Mouse (Mus musculus): ENCODE results near the gene Gm3604. TPM values are rescaled to one million over a fixed set of nuclear protein-coding genes. Genes with fewer than 3 reads are reported as not detected.
"Not testable (repeated sequence)": the region's sequence is repeated elsewhere in the genome, so short reads cannot be mapped to it uniquely, and the experiment has no call there.

Gene Gm3604
- 2.3 and 4.4 TPM in 2 replicates for polyA plus RNA-seq (2016; fragmentation: Nextera tagmentation; extraction: Ambion mirVana)

GRCm38 (mm10) chr13:62382952-62383351, at the start of gene Gm3604:
TSS of gene Gm3604 (minus strand) at chr13:62383177.
- not testable (repeated sequence) for H3K4me1 ChIP-seq (replicated peaks); H3K36me3 ChIP-seq; H3K27me3 ChIP-seq (ENCODE audit: insufficient read depth, poor library complexity, severe bottlenecking)
- Histone ChIP-seq H3K9me3 (peaks cover 37% of the 10 kb centered on the region), H3K27ac (peak within 1 kb of the TSS; percentile 67), H3K4me3 (peak within 1 kb of the TSS; percentile 51)
- peak; percentile 32 for DNase-seq (ENCODE audit: low spot score)
- 13% methylated on average over 13 of the region's 13 CpGs for WGBS

DNA sequence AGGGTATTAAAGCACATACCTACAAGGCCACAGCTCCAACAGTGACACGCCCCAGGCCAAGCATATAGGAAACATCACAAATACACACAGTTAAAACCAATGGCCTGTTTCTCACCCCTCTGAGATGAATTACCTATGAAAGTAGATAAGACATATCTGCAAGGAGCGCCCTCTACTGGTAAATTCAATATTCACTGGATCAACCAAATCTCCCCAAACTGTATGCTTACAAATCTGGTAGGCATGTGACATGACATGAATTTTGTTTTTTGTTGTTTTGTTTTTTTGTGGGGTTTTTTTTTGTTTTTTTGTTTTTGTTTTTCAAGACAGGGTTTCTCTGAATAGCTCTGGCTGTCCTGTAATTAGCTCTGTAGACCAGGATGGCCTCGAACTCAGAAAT, 16.2 kb upstream of the Gm3604 start:
- H3K27me3 ChIP-seq (ENCODE audit: insufficient read depth, poor library complexity, severe bottlenecking); H3K27ac ChIP-seq; H3K36me3 ChIP-seq; H3K9me3 ChIP-seq; DNase-seq (ENCODE audit: low spot score); H3K4me3 ChIP-seq; H3K4me1 ChIP-seq (replicated peaks): not testable (repeated sequence)
- 69% methylated on average over 3 of the region's 3 CpGs for WGBS

DNA sequence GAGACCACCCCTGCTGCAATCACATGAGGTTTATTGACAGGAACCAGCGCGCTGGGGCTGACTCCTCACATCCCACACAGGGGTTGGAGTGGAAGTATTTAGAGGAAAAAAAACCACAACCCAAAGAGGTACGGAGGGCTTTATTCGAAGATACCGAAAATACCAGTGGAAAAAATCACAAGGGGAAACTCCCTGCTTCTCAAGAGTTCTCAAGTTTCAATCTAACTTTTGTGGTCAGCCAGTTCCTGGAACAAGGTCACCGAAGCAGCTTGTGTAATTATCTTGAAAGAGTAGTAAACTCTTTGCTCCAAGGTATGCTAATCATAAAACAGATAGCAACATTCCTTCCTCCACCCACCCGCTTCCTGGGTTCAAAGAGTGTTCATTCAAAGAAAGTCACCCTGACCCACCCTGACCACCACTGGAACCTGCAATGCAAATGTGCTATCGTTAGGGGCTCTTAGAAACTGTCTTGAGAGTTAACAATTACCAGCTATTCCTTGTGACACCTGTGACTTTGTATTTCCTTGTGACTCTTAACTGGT, 7.2 kb upstream of the Gm3604 start:
- H3K4me3 ChIP-seq; H3K27me3 ChIP-seq (ENCODE audit: insufficient read depth, poor library complexity, severe bottlenecking): not testable (repeated sequence)
- 92% methylated on average over 8 of the region's 8 CpGs for WGBS

DNA sequence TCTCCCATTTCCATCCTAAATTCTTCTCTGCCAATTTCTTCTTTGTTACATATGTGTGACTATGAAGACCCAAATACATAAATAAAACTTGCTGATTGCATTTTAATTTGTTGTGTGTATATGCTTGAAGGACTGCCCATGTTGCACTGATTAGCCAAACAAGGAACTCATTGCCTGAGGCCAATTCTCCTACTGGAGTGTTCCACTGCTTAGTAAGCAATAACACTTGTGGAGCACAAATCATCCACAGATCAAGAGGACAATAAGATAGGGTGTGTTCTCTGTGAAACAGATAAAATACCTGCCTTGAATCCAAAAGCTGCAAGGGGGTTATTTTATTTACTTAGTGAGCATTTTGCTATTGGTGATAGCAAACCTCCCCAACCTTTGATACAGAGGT, 51.2 kb downstream of the Gm3604 start:
- Histone ChIP-seq H3K4me1 (replicated peaks) (no peaks in the 10 kb centered on the region), H3K27ac (no peak overlapping the region), H3K36me3 (no peaks in the 10 kb centered on the region), H3K4me3 (no peak overlapping the region), H3K9me3 (peaks cover 57% of the 10 kb centered on the region), H3K27me3 (ENCODE audit: insufficient read depth, poor library complexity, severe bottlenecking) (no peaks in the 10 kb centered on the region)
- no peak for DNase-seq (ENCODE audit: low spot score)

More for the DNA sequence above, 7.2 kb upstream of the Gm3604 start:
- not testable (repeated sequence) for DNase-seq (ENCODE audit: low spot score); H3K36me3 ChIP-seq; H3K27ac ChIP-seq; H3K4me1 ChIP-seq (replicated peaks)
- H3K9me3 ChIP-seq = peaks cover 20% of the 10 kb centered on the region

DNA sequence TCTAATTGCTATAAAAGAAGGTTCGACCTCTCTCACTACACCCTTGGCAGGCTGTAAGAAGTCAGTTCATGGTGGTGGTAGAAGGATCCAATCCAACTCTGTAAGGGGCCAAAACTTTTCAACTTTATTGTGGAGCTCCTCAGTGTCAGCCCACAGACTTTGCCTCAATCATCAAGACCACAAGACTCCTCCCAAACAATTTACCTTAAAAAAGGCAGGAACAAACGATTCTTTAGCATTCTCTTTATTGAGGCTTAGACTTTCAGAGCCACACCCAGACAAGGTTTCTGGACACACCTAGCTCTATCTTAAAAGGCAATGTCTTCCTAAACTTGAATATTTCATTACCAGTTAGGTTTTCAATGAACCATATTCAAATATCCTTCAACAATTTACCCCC, 51.6 kb downstream of the Gm3604 start:
- Histone ChIP-seq H3K27ac (no peak overlapping the region), H3K36me3 (no peaks in the 10 kb centered on the region), H3K9me3 (peaks cover 56% of the 10 kb centered on the region), H3K4me3 (no peak overlapping the region), H3K27me3 (ENCODE audit: insufficient read depth, poor library complexity, severe bottlenecking) (no peaks in the 10 kb centered on the region), H3K4me1 (replicated peaks) (no peaks in the 10 kb centered on the region)
- WGBS = 77% methylated on average over 2 of the region's 2 CpGs
- DNase-seq (ENCODE audit: low spot score) = no peak

Other genes starting within 250 kb of the Gm3604 start
- gene Gm49359, start 83.7 kb upstream of the Gm3604 start, polyA plus RNA-seq (2016; fragmentation: Nextera tagmentation; extraction: Ambion mirVana) = 11.1 and 12.5 TPM in 2 replicates
- not detected in 2 replicates for gene Zfp935, start 175.3 kb upstream of the Gm3604 start, polyA plus RNA-seq (2016; fragmentation: Nextera tagmentation; extraction: Ambion mirVana)
- 15.8 and 24.2 TPM in 2 replicates for gene Zfp934, start 188.0 kb upstream of the Gm3604 start, polyA plus RNA-seq (2016; fragmentation: Nextera tagmentation; extraction: Ambion mirVana)
- 8.9 and 14.0 TPM in 2 replicates for gene 6720489N17Rik, start 241.0 kb upstream of the Gm3604 start, polyA plus RNA-seq (2016; fragmentation: Nextera tagmentation; extraction: Ambion mirVana)